ENCODE assay signal across 11 mouse cellular contexts in the genomic region with DNA sequence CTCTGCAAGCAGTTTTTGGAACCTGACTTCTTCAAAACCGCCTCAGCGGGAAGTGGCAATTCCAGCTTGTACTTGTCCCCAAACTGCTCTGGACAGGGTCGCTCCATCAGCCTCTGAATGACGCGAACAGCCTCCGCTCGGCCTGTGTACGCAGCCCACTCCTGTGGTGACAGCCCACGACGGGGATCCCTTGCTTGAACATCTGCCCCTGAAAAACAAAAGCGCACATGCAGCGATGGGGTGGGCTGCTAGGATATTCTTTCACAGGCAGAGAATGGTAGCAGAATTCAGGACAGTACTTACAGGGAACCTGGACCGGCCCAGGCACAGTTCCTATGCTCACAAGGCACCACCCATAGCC.
DNase-seq lines count a peak whose midpoint lies in the region; ATAC-seq and TF ChIP-seq lines count a peak whose summit lies in the region.
"Had no signal": no experiment of that assay in that cellular context is flagged by ENCODE, and none has a peak within 500 bp of the region (broad histone marks: within the 10 kb centered on the region; RNA-seq: fewer than 3 reads in every experiment).

No protein-coding gene starts in this region.

- 0 out of 2 replicates have a peak overlapping the region, but pooled peaks have one; percentile 12 for H3K9ac ChIP-seq in heart, embryonic 11.5 days (ENCODE audit: low read depth, low read length)
- no peak overlapping the region for H3K9ac ChIP-seq in ES-Bruce4 (ENCODE audit: low read depth, poor library complexity, severe bottlenecking)
- peak overlapping the region; percentile 54 for H3K9ac ChIP-seq in midbrain, embryonic 13.5 days (replicated peaks)

- WGBS in heart, embryonic 11.5 days (ENCODE audit: insufficient replicate concordance) = 26% methylated on average over 13 of the region's 13 CpGs
- WGBS in hindbrain, embryonic 10.5 days = 14% methylated on average over 13 of the region's 13 CpGs
- 15% methylated on average over 13 of the region's 13 CpGs for WGBS in midbrain, embryonic 13.5 days
- 92% methylated on average over 13 of the region's 13 CpGs for WGBS in thymus, adult 2 months

- no peak overlapping the region for H3K27ac ChIP-seq in heart, embryonic 11.5 days (ENCODE audit: low read depth, low read length)
- H3K27ac ChIP-seq in ES-Bruce4 (ENCODE audit: insufficient read depth, low read length) = no peak overlapping the region
- no peak overlapping the region for H3K27ac ChIP-seq in hindbrain, embryonic 10.5 days
- no peak overlapping the region for H3K27ac ChIP-seq in midbrain, embryonic 13.5 days
- H3K27ac ChIP-seq in thymus, adult 2 months (ENCODE audit: control insufficient read depth, insufficient read depth, low read length) = no peak overlapping the region

- peak overlapping the region; percentile 64 for H3K4me2 ChIP-seq in heart, embryonic 11.5 days
- peak overlapping the region; percentile 68 for H3K4me2 ChIP-seq in midbrain, embryonic 13.5 days (replicated peaks)

- DNase-seq in heart, adult 18-20 months = no peak
- DNase-seq in hindbrain, embryonic 10.5 days (ENCODE audit: low spot score) = no peak
- no peak for DNase-seq in embryo, embryonic 10.5 days (ENCODE audit: low spot score)
- no peak for DNase-seq in spleen, adult 12 weeks (ENCODE audit: low spot score)
- no peak for DNase-seq in thymus, adult 2 months
- DNase-seq: lung, postnatal 14 days; thymus, postnatal 14 days had no signal

- ATAC-seq in heart, embryonic 11.5 days (replicated peaks; ENCODE audit: insufficient number of reproducible peaks, low FRiP score, low TSS enrichment) = no peak
- peak; percentile 48; the same call in 1 of the 2 replicates for ATAC-seq in midbrain, embryonic 13.5 days
- ATAC-seq: activated CD4-positive, CD25-positive, alpha-beta regulatory T cell, adult 4 months had no signal

- H3K36me3 ChIP-seq in heart, embryonic 11.5 days (ENCODE audit: control insufficient read depth, insufficient read depth, low read length) = no peaks in the 10 kb centered on the region
- no peaks in the 10 kb centered on the region for H3K36me3 ChIP-seq in ES-Bruce4 (ENCODE audit: control insufficient read depth, insufficient read depth, low read length, poor library complexity, severe bottlenecking)
- no peaks in the 10 kb centered on the region for H3K36me3 ChIP-seq in hindbrain, embryonic 10.5 days
- H3K36me3 ChIP-seq in midbrain, embryonic 13.5 days = no peaks in the 10 kb centered on the region
- no peaks in the 10 kb centered on the region for H3K36me3 ChIP-seq in thymus, adult 2 months (ENCODE audit: control insufficient read depth, insufficient read depth, low read length)

- H3K9me3 ChIP-seq in heart, embryonic 11.5 days (replicated peaks; ENCODE audit: control insufficient read depth, low read length) = no peaks in the 10 kb centered on the region
- no peaks in the 10 kb centered on the region for H3K9me3 ChIP-seq in ES-Bruce4 (replicated peaks; ENCODE audit: control insufficient read depth, insufficient read depth, low read length, poor library complexity, severe bottlenecking)
- H3K9me3 ChIP-seq in hindbrain, embryonic 10.5 days = no peaks in the 10 kb centered on the region
- H3K9me3 ChIP-seq in midbrain, embryonic 13.5 days = no peaks in the 10 kb centered on the region

- TF ChIP-seq EP300 in ES-Bruce4 (IDR thresholded peaks at IDR 0.05; ENCODE audit: insufficient read depth, low read depth, low read length) = no peak

- TF ChIP-seq CTCF in ES-Bruce4 (IDR thresholded peaks at IDR 0.05; ENCODE audit: low read depth, low read length) = no peak
- TF ChIP-seq CTCF in thymus, adult 2 months (IDR thresholded peaks at IDR 0.05; ENCODE audit: borderline replicate concordance, control insufficient read depth, extremely low read depth, insufficient read depth, low read length, poor library complexity) = no peak

- peaks cover 30% of the 10 kb centered on the region for H3K27me3 ChIP-seq in heart, embryonic 11.5 days (ENCODE audit: control insufficient read depth, insufficient read depth, low read length)
- H3K27me3 ChIP-seq in ES-Bruce4 (ENCODE audit: control insufficient read depth, insufficient read depth, low read length, poor library complexity, severe bottlenecking) = no peaks in the 10 kb centered on the region
- H3K27me3 ChIP-seq in hindbrain, embryonic 10.5 days (ENCODE audit: insufficient read depth, poor library complexity, severe bottlenecking) = peaks cover 46% of the 10 kb centered on the region
- peaks cover 34% of the 10 kb centered on the region for H3K27me3 ChIP-seq in midbrain, embryonic 13.5 days
- H3K27me3 ChIP-seq in thymus, adult 2 months (ENCODE audit: control insufficient read depth, insufficient read depth, low read length) = no peaks in the 10 kb centered on the region

- no peak for TF ChIP-seq POLR2A in ES-Bruce4 (IDR thresholded peaks at IDR 0.05; ENCODE audit: insufficient read depth, low read length)
- TF ChIP-seq POLR2A in thymus, adult 2 months (IDR thresholded peaks at IDR 0.05; ENCODE audit: control insufficient read depth, extremely low read depth, insufficient read depth, low read length, poor library complexity) = no peak

- peak overlapping the region; percentile 32 for H3K4me3 ChIP-seq in heart, embryonic 11.5 days (ENCODE audit: low read depth, low read length)
- peak overlapping the region; percentile 52 for H3K4me3 ChIP-seq in ES-Bruce4 (ENCODE audit: low read depth, low read length)
- peak overlapping the region; percentile 46 for H3K4me3 ChIP-seq in hindbrain, embryonic 10.5 days
- H3K4me3 ChIP-seq in midbrain, embryonic 13.5 days (replicated peaks) = peak overlapping the region; percentile 43
- H3K4me3 ChIP-seq in thymus, adult 2 months (ENCODE audit: control insufficient read depth, insufficient read depth, low read length) = no peak overlapping the region

- peaks cover 11% of the 10 kb centered on the region; the same call in 1 of the 2 replicates for H3K4me1 ChIP-seq in heart, embryonic 11.5 days (ENCODE audit: control insufficient read depth, insufficient read depth, low read length)
- H3K4me1 ChIP-seq in ES-Bruce4 (ENCODE audit: control insufficient read depth, insufficient read depth, low read length) = peaks cover 7% of the 10 kb centered on the region
- peaks cover 27% of the 10 kb centered on the region for H3K4me1 ChIP-seq in hindbrain, embryonic 10.5 days (replicated peaks)
- peaks cover 24% of the 10 kb centered on the region for H3K4me1 ChIP-seq in midbrain, embryonic 13.5 days (replicated peaks)
- H3K4me1 ChIP-seq in thymus, adult 2 months (replicated peaks; ENCODE audit: control insufficient read depth, insufficient read depth, low read length) = no peaks in the 10 kb centered on the region
